Mouse (Mus musculus): Measurements from ENCODE around the gene Gm17490. TPM values are rescaled to one million over a fixed set of nuclear protein-coding genes. Genes with fewer than 3 reads are reported as not detected.
A peak's percentile ranks its signal among the peaks of the same experiment; 100 is the strongest.

Gm17490 gene
- total RNA-seq (2021): not detected
- long read RNA-seq, experiment 1: 0 reads
- long read RNA-seq, experiment 2: 0 reads

DNA sequence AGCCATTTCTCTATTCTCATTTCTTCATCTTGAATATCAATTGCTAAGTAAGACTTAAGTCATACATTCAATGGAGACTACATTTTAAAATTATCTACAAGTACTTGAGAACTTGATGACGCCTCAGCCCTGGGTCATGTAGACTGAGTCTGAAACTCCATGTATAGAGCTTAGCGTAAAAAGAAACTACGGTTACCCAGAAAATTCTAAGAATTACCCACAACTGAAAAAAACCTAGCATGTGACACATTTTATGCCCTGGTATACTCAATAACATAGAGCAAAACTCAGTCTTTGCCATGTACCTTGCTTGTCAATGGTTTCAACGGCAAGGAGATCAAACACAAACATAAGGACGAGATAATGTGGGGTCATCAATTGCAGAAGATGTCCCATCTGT, at the start of gene Gm17490:
Gm17490 (minus strand) TSS at position 375 of the 400 bp plus-strand sequence.
- DNase-seq: no peak

DNA sequence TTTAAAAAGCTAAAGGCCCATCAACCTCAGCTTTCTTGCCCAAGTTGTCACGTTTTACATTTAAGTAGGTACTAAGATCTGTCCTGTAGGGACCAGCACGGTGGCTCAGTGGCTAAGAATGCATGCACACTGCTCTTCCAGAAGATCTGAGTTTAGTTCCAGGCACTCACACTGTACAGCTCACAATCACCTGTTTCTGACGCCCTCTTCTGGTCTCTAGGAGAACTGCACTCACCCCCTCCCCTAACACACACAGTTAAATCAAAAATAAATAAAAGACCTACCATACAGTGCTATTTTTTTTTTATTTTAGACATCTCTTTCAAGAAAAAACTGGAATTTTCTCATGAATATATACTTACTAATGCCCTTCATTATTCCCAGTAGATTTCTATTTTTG, 46.1 kb upstream of the Gm17490 start:
- no peak for DNase-seq

DNA sequence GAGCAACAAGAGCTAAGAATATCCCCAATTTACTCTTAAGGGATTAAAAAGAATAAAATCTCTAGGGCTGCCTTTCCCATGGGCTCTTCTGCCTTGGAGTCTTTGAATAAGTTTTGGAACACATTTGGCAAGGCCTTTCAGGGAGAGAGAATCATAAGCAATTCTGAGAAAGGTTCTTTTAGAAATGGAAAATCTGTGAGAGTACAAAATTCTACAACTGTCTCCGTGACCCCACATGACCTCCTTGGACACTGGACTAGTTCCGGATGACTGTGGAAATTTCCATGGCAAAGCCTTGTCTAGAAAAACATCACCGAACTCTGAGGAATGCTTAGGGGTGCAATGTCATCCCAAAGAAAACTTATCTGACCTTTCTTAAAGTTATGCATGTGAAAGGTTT, 39.3 kb upstream of the Gm17490 start:
- DNase-seq: peak; percentile 26

DNA sequence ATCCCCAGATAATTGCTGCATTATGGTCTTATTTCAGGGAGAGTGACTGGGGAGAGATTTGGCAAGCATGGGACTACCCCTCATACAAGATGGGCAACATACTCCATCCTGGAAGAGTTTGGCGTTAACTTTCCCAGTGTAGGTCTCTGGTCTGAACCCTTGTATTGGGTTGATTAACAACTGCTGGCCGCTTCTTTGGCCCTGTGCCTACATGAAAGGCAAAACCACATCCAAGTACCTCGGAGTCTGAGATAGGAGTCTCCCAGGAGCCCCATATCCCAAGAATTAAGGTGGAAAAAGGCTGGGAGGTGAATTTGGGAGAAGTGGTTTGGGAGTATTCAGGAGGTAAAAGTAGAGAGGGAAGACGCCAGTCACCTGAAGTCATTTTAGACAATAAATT, 38.7 kb upstream of the Gm17490 start:
- no peak for DNase-seq

DNA sequence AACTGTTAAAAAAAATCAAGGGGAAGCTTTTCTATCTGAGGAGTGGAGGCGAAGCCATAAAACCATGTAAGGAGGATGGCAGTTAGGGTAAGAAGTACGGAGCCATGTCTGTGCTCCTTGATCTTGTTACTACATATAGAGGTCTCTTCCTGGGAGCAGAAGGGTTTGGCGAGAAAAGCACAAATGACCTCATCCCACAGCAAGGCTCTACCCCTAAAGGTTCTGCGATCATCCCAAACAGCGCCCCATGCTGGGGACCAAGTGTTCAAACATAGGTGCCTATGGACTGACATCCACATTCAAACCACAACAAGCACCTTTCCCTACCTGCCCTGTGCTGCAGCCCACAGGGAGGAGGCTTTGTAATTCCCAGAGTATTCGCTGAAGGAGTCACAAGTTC, 38.3 kb upstream of the Gm17490 start:
- no peak for DNase-seq

DNA sequence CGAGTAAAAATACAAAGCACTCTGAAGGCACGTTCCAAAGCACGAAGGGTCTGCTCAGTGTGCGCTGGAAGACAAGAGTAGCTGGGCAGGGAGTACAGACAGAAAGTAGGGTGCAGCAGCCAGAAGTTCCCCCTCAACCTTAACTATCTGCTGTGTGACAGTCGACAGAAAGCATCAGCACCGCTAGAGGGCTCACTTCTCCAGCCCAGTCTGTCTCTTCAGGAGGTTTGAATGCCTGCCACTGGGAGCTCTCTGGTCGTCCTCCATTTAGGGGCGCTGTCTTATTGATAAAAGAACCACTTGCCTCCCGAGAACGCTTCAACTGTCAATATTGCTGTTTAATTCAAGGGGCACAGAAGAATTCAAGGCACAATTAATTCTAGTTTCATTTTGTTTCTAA, 37.9 kb upstream of the Gm17490 start:
- DNase-seq: peak; percentile 72

DNA sequence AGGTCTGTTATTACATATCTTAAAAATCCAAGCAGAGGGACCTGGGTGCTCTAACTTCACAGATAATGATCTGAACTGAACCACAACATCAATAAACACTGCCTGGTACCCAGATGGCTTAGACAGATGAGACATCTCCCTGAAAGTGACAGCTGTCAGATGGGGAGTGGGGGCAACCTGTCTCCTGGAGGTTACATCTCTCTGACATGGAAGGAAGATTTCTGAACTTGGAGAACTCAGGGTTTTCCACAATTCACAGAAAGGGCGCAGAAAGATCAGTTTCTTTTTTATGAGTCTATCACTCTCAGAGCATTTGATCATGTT, 36.8 kb upstream of the Gm17490 start:
- no peak for DNase-seq

DNA sequence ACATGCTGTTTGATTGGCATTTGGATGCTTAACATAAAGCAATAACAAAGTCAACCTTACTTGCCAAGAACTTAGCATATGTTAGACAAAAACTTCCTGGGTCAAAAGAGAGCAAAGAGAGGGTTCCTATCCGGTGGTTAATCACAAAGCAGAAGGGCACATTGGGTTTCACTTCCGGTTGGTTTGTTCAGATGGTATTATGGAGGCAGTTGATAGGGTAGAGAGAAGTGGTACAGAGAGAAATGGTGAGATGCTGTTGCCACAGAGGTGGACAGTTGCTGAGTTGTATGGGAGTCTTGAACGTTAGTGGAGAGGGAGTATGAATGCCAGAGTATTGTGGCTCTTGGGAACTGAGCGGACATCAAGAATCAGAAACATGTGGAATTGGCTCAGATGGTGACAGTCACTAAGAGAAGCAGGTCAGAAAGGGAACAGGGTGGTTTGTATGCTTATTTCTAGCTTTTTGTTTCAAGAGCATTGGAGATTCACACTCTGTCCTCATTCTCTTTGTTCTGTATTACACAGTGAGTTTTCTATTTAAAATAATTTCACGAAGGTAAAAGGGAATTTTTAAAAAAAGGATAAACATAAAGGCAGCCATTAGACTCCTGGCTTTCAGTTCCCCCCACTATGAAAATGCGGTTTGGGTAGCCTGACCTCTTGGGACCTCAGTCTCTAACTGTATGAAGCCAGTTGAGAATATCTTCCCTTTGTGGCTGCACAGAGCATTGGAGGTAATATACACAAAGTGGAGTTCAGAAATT, 36.3 kb upstream of the Gm17490 start:
- no peak for DNase-seq

DNA sequence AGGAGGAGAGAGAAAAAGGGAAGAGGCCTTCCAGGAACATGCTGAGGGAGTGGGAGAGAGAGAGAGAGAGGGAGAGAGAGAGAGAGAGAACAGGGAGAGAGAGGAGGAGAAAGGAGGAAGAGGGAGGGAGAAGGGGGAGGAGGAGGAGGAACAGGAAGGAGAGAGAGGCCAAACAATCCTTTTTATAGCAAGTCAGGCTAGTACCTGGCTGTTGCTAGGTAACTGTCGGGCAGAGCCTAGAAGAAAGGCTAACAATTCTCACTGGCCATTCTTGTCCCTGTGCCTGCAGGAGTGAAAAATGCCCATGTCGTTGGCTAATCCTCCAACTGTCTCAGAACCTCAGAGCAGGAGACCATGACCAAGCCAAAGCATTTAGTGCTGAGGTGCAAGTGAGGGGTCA, 33.2 kb upstream of the Gm17490 start:
- DNase-seq: no peak

DNA sequence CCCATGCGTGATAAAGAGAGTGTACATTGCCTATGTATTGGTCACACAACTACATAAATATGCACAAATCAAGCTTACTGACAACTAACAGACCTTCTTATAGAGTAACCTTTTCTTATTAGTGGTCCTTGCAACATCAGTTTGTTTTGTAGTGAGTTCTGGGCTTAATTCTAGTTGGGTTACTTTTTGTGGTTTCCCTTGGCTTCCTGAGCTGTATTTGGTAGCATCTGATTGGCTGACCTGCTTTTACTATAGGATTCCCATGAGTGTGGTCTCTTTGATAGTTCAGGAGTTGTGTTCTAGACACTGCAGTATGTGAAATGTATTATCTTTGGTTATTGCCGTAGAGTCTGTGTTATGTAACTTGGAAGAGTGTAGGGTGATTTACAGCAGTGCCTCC, 31.5 kb upstream of the Gm17490 start:
- DNase-seq: no peak

DNA sequence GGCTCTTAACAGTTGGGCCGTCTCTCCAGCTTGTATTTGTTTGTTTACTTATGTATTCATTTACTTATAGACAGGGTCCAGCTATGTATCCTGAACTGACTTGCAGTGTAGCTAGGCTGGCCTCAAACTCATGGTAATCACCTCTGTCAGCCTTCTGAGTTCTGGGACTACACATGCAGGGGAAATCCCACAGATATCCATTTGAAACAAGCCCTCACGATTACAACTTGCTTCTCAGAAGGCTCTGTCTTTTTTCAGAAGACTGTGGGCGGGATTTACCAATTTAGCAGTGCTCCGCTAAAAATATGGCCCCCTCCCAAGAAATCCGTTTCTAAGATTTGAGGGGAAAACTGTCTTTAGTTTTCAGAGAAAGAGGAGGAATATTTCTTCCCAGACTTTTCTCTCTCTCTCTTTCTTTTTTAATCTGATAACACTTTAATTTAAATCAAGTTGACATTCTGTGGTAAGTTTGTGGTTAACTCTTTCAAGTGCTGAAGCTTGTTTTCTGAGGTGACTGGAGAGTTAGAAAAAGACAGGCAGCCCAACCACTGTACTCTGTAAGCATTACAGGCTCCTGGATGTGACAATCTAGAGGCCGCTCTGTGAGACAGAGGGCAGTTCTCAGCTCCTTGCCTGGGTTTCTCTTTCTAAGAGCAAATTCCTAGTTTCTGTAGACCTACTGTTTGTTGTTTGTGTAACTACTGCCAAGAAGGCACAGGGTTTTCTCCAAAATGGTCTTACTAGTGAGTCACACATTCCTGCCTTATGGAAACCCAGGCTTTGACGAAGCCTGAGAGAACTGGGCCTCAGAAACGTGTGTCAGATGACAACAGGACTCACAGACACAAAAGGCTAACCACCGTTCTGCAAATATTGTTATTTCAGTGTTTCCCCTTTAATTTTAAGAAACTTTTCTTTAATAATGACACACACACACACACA, 29.2 kb upstream of the Gm17490 start:
- no peak for DNase-seq

DNA sequence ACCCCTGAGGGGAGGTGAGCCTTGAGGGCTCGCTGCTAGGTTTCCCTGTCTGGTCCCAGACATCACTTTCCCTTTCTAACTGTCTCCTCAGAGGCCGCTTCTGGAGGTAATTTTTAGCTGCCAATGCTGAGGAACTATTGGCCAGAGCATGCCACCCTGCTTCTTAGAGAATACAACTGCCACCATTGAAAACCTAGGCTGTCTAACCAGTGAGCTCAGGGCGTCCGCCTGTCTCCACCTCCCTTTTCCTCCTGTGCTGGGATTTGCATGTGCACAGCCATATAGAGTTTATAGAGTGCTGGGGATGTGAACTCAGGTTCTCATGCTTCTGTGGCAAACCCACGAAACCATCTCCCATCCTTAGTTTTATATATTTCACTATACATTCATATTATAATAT, 27.7 kb upstream of the Gm17490 start:
- DNase-seq: no peak

DNA sequence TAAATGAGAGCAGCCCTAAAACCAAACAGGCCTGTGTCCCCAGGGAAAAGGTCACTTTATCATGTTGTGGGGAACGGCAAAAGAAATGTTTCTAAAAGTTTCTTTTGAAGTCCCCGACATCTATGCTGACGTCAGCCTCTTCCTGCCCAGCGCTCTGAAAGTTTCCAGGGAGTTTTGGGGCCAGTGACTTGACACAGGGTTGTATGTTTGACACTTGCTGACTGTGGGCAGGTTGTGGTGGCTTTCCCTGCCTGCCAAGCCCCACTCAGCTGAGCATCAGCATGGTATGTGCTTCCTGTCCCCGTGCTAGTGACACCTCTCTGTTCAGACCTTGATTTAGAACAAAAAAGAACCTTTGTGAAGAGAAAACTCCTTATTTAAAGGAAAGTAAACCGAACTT, 27.3 kb upstream of the Gm17490 start:
- DNase-seq: no peak

DNA sequence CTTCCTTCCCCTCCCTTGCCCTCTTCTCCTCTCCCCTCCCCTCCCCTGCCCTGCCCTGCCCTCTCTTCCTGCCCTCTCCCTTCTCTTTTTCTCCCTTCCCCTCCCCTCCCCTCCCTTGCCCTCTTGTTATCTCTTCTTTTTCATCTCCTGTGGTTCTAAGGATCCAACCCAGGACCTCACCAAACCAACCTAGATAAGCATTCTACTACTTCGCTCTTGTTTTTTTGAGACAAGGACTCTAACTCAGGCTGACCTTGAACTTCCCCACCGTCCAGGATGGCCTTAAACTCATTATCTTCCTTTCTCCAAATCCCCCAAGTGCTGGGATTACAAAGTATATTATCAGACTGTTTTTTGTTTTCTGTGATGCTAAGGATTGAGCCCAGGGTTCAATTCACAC, 26.7 kb upstream of the Gm17490 start:
- DNase-seq: no peak

DNA sequence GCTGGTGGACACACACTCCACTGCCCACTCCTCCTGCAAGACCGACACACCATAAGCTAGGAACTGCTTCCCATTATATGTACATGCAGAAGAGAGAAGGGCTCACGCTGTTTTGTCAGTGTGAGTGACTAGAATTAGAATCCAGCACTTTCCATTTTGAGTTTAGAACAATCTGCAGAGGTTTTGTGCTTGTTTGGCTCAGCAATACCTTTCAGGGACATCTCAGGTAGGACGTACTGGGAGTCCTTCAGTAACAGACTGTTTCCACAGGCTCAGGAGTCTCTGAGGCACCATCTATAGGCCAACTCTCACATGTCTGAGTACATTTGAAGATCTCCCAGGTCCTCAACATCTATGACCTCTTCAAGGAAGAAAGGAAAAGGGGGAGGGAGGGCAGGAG, 26.1 kb upstream of the Gm17490 start:
- no peak for DNase-seq

DNA sequence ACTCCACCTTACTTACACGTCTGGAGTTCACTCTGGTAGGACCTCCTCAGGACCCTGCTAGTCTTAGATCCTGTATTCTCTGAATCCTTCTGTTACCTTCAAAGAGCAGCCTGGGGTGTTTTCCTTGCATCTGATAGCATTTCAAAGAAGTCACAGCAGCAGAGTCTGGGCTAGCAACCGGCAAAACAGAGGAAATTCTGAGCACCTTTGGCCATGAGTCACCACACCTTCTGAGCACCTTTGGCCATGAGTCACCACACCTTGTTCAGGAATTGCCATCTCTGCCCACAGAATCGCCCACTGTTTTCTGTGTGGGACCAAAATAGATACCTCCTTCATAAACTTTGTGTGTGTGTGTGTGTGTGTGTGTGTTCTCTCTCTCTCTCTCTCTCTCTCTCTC, 25.4 kb upstream of the Gm17490 start:
- no peak for DNase-seq

DNA sequence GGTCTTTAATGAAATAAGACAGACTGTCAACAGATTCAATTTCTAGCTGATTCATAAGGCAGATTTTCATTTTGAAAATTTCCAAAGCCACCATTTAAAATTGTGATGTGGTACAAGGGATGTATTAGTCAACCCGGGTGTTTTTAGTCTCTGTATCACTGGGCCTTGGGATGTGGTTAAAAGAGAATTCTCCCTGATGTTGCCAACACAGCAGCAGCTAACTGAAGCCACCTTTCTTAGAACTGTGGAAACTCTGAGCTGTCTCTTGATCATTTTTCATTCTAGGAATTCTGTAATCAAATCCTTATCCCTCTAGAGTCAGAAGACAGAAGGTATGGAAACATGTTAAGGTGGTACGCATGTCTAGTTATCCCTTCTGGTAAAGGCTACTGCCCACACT, 19.2 kb upstream of the Gm17490 start:
- DNase-seq: no peak

DNA sequence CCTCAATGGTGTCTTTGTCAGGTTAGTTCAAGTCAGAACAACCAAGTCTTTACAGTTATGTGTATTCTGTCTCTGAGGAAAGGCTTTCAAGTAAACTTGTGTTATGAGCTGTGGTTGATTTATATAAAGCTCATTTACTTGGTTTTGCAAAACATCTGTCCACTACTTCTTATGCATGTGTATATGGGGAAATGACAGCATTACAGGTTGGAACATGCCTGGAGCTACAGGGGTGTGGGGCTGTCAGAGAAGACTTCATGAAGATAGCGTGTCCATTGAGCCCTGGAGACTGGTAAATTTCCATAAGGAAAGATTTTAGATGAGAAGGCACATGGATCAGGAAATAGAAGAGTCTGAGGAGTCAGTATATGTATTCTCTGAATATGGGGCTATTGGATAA, 18.0 kb upstream of the Gm17490 start:
- DNase-seq: no peak

DNA sequence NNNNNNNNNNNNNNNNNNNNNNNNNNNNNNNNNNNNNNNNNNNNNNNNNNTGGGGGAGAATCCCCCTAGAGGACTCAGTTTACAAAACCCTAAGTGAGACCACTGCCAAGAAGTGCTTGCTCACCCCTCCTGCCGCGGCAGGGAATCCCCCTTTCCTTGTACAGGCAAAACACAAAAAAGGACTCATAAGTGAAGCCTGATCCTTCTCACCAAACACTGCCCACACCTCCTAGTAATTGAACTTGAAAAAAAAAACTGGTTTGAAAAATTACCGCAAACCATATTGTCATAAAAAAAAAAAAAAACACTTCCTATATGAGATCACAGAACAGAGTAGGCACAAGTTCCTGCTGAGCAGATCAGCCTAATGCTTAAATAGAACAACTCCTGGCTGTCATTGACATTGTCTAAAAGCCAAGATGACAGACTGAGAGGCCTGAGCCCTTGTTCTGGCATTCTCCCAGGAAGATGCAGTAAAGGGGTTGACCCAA, 16.4 kb upstream of the Gm17490 start, which contains the start of gene Il2ra:
Il2ra (plus strand) TSS at position 357 of the 491 bp plus-strand sequence.
- no peak for DNase-seq

DNA sequence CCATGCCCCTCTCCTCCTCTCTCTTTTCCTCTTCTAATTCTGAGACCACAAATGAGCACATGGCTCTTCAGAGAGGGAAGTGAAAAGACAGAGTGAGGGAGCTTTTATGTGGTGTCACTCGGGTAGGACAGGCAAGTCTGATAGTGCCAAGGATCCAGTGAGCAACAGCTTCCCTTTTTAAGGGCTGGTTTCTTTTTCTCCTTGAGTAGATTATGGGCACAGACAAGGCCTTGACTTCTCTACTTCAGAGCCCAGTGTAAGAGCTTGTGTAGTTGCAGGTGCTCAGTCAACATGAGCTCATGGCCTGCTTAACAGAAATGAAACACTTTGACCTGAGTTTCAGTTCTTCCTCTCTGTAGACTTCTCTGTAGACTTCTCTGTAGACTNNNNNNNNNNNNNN, 11.1 kb upstream of the Gm17490 start:
- no peak for DNase-seq

DNA sequence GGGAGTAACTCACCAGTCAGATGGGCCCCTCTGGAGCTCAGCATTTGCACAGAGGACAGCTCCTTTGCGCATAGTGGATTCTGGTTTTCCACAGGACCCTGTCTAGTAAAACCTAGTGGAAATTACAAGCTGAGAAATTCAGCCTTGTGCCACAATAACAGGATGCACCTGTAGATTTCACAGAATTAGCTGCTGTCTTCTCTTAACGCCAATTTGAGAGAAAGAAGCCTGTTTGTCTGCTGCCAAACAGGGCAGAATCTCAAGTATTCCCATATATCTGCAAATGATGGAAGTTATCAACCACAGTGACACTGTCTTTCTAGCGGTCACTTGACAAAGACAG, 10.0 kb upstream of the Gm17490 start:
- DNase-seq: no peak

DNA sequence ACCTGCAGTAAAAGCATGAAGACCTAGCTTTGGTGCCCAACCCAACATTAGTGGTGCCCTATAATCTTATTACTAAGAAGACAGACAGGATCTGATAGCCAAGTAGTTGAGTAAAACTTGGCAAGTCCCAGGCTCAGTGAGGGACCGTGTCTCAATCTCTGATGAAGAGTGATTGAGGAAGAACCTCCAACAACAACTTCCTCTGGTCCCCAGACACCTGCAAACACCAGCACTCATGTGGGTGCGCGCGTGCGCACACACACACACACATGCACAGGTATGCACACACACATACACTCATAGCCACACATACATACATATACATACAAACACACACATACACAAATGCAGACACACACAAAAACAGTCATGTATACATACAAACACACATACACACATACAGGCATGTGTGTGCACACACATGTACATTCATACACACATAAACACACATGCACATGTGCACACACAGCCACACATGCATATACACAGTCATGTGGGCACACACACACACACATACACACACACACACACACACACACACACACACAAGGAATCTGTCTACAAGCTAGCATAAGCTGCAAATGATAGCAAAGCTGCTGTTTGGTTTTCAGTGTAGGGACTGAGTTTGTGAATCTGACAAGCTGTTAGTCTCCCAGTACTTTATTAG, 9.5 kb upstream of the Gm17490 start:
- no peak for DNase-seq

DNA sequence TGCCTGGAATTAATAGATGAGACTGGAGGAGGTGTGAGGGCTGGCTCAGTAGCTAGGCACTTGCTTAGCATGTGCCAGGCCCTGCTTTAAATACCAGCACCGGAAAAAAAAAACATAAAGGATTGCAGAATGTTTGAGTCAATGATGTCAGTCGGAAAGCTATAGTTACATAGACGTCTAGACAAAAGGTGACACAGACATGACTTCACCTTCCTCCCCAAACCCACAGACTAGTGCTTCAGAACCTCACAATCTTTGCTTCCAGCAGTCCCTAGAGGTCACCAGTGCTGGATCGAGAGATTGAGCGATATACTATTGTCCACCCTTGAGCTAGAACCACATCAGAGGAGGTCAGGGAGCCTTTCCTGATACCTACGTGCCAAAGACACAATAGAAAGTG, 9.0 kb upstream of the Gm17490 start:
- DNase-seq: no peak

Measured in gastrocnemius, postnatal 25 days (tissue).